Mouse (Mus musculus): Measurements from ENCODE around the gene Olfr488. TPM values are rescaled to one million over a fixed set of nuclear protein-coding genes. Genes with fewer than 3 reads are reported as not detected.
"Not testable (repeated sequence)": the region's sequence is repeated elsewhere in the genome, so short reads cannot be mapped to it uniquely, and the experiment has no call there.

The Olfr488 gene
- polyA plus RNA-seq (2012; rRNA removed): not detected in 2 replicates

- Histone ChIP-seq H3K27ac (ENCODE audit: insufficient read depth, low read length) (no peak within 1 kb of the TSS), H3K36me3 (ENCODE audit: control insufficient read depth, insufficient read depth, low read length) (no peaks in the 10 kb centered on the region), H3K4me1 (ENCODE audit: control insufficient read depth, insufficient read depth, insufficient read length) (no peaks in the 10 kb centered on the region), H3K4me3 (ENCODE audit: extremely low read depth, insufficient read depth, insufficient read length) (no peak within 1 kb of the TSS), H3K27me3 (ENCODE audit: control insufficient read depth, insufficient read depth, low read length) (no peaks in the 10 kb centered on the region)
- TF ChIP-seq CTCF (IDR thresholded peaks at IDR 0.05; ENCODE audit: extremely low read depth, insufficient read depth, insufficient read length, insufficient replicate concordance) (no peak), POLR2A (IDR thresholded peaks at IDR 0.05; ENCODE audit: low read depth, low read length) (no peak)
- no peak for DNase-seq (ENCODE audit: low read depth in 1 of 2, low spot score in 2 of 2)
These were observed at the start of gene Olfr488 for GRCm38 (mm10) chr7:108258247-108258646. Gene Olfr488 (minus strand): TSS chr7:108258347.

- Histone ChIP-seq H3K4me3 (ENCODE audit: extremely low read depth, insufficient read depth, insufficient read length) (no peak within 1 kb of the TSS), H3K36me3 (ENCODE audit: control insufficient read depth, insufficient read depth, low read length) (no peaks in the 10 kb centered on the region), H3K27me3 (ENCODE audit: control insufficient read depth, insufficient read depth, low read length) (no peaks in the 10 kb centered on the region), H3K4me1 (ENCODE audit: control insufficient read depth, insufficient read depth, insufficient read length) (no peaks in the 10 kb centered on the region), H3K27ac (ENCODE audit: insufficient read depth, low read length) (no peak within 1 kb of the TSS)
- DNase-seq (ENCODE audit: low read depth in 1 of 2, low spot score in 2 of 2): no peak
- no peak for TF ChIP-seq CTCF (IDR thresholded peaks at IDR 0.05; ENCODE audit: extremely low read depth, insufficient read depth, insufficient read length, insufficient replicate concordance)
- TF ChIP-seq POLR2A (IDR thresholded peaks at IDR 0.05; ENCODE audit: low read depth, low read length): no peak
These were observed 30.7 kb upstream of the Olfr488 start, which contains the start of gene Olfr490 for GRCm38 (mm10) chr7:108288834-108289233. Gene Olfr490 (minus strand): TSS chr7:108288934.

GRCm38 (mm10) chr7:108233551-108233950 lies 24.6 kb downstream of the Olfr488 start:
- DNase-seq (ENCODE audit: low read depth in 1 of 2, low spot score in 2 of 2): no peak
- Histone ChIP-seq H3K4me3 (ENCODE audit: extremely low read depth, insufficient read depth, insufficient read length) (no peak overlapping the region), H3K27me3 (ENCODE audit: control insufficient read depth, insufficient read depth, low read length) (no peaks in the 10 kb centered on the region), H3K36me3 (ENCODE audit: control insufficient read depth, insufficient read depth, low read length) (no peaks in the 10 kb centered on the region), H3K4me1 (ENCODE audit: control insufficient read depth, insufficient read depth, insufficient read length) (no peaks in the 10 kb centered on the region), H3K27ac (ENCODE audit: insufficient read depth, low read length) (no peak overlapping the region)
- WGBS: 66% methylated on average over 3 of the region's 3 CpGs
- TF ChIP-seq CTCF (IDR thresholded peaks at IDR 0.05; ENCODE audit: extremely low read depth, insufficient read depth, insufficient read length, insufficient replicate concordance) (no peak), POLR2A (IDR thresholded peaks at IDR 0.05; ENCODE audit: low read depth, low read length) (no peak)

DNA sequence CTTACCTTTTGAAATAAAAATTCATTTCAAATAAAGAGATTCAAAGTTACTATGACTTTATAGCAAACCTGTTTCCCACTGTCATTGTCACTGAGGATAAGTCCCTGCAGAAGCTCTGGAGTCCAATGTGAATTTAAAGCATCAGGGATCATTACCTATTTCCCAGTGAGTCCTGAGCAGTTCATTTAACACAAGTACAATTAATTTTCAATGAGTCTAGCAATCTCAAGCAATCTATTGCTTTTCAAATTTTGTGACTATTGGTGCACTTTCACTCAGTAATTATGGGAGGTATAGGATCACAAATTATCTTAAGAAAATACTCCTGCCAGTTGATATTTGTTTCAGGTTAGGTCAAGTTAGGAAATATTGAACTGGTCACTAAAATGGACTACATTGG lies 43.6 kb downstream of the Olfr488 start, which contains the start of gene Olfr487:
Gene Olfr487, minus strand, starts transcription at position 101 of the 400 bp plus-strand sequence.
- H3K4me3 ChIP-seq (ENCODE audit: extremely low read depth, insufficient read depth, insufficient read length); H3K4me1 ChIP-seq (ENCODE audit: control insufficient read depth, insufficient read depth, insufficient read length); H3K27ac ChIP-seq (ENCODE audit: insufficient read depth, low read length); DNase-seq (ENCODE audit: low read depth in 1 of 2, low spot score in 2 of 2); H3K27me3 ChIP-seq (ENCODE audit: control insufficient read depth, insufficient read depth, low read length); H3K36me3 ChIP-seq (ENCODE audit: control insufficient read depth, insufficient read depth, low read length): not testable (repeated sequence)

Other genes with a start within 250 kb of the Olfr488 start
- gene Olfr478, start 224.4 kb downstream of the Olfr488 start, polyA plus RNA-seq (2012; rRNA removed): not detected in 2 replicates
- not detected in 2 replicates for gene Olfr479, start 207.7 kb downstream of the Olfr488 start, polyA plus RNA-seq (2012; rRNA removed)
- not detected in 2 replicates for gene Olfr480, start 191.0 kb downstream of the Olfr488 start, polyA plus RNA-seq (2012; rRNA removed)
- not detected in 2 replicates for gene Olfr481, start 178.5 kb downstream of the Olfr488 start, polyA plus RNA-seq (2012; rRNA removed)
- gene Olfr482, start 160.8 kb downstream of the Olfr488 start, polyA plus RNA-seq (2012; rRNA removed): not detected in 2 replicates
- gene Olfr483, start 157.5 kb downstream of the Olfr488 start, polyA plus RNA-seq (2012; rRNA removed): not detected in 2 replicates
- not detected in 2 replicates for gene Olfr484, start 130.9 kb downstream of the Olfr488 start, polyA plus RNA-seq (2012; rRNA removed)
- not detected in 2 replicates for gene Olfr485, start 98.5 kb downstream of the Olfr488 start, polyA plus RNA-seq (2012; rRNA removed)
- gene Olfr486, start 85.6 kb downstream of the Olfr488 start, polyA plus RNA-seq (2012; rRNA removed): not detected in 2 replicates
- not detected in 2 replicates for gene Olfr487, start 43.7 kb downstream of the Olfr488 start, polyA plus RNA-seq (2012; rRNA removed)
- not detected in 2 replicates for gene Olfr490, start 30.6 kb upstream of the Olfr488 start, polyA plus RNA-seq (2012; rRNA removed)
- not detected in 2 replicates for gene Olfr491, start 55.1 kb upstream of the Olfr488 start, polyA plus RNA-seq (2012; rRNA removed)
- not detected in 2 replicates for gene Olfr492, start 65.3 kb upstream of the Olfr488 start, polyA plus RNA-seq (2012; rRNA removed)
- not detected in 2 replicates for gene Olfr493, start 88.6 kb upstream of the Olfr488 start, polyA plus RNA-seq (2012; rRNA removed)
- gene Olfr494, start 107.0 kb upstream of the Olfr488 start, polyA plus RNA-seq (2012; rRNA removed): not detected in 2 replicates
- gene Olfr495, start 134.8 kb upstream of the Olfr488 start, polyA plus RNA-seq (2012; rRNA removed): not detected in 2 replicates
- not detected in 2 replicates for gene Olfr497, start 162.1 kb upstream of the Olfr488 start, polyA plus RNA-seq (2012; rRNA removed)
- gene Olfr498, start 207.0 kb upstream of the Olfr488 start, polyA plus RNA-seq (2012; rRNA removed): not detected in 2 replicates

Data from spleen, adult 2 months (tissue).